Mouse (Mus musculus) embryonic facial prominence, embryonic 14.5 days (tissue): ENCODE measurements around the gene 9230112D13Rik. TPM values are rescaled to one million over a fixed set of nuclear protein-coding genes. Genes with fewer than 3 reads are reported as not detected.

ENCODE experiments used
- ATAC-seq: fragments of 200-750 bp; cut with Nextera tagmentation; 2 replicates; pipeline ENCODE4 v1.8.0; 2017; ENCODE audit warnings: low read depth, moderate number of reproducible peaks, moderate TSS enrichment
- DNase-seq: peaks from one replicate; pipeline ENCODE4 v3.0.0-alpha.2; 2015; ENCODE audit warnings: low spot score
- H3K27ac ChIP-seq: fragments of 300-500 bp; sonication (generic); replicated peaks from 2 replicates; pipeline ENCODE4 v1.5.1; 2014; ENCODE audit warnings: low read depth, mild to moderate bottlenecking, low read length, moderate library complexity
- H3K27me3 ChIP-seq: fragments of 300-500 bp; sonication (generic); replicated peaks from 2 replicates; pipeline ENCODE4 v1.6.1; 2014; ENCODE audit warnings: low read length; ENCODE audit not compliant: control insufficient read depth, insufficient read depth
- H3K36me3 ChIP-seq: fragments of 300-500 bp; sonication (generic); 2 replicates; pipeline ENCODE4 v1.6.1; 2014; ENCODE audit warnings: low read length, mixed read lengths; ENCODE audit not compliant: control insufficient read depth, insufficient read depth
- H3K4me1 ChIP-seq: fragments of 300-500 bp; sonication (generic); 2 replicates; pipeline ENCODE4 v1.6.1; 2014; ENCODE audit warnings: antibody characterized with exemption, low read length; ENCODE audit not compliant: control insufficient read depth, insufficient read depth
- H3K4me2 ChIP-seq: fragments of 300-500 bp; sonication (generic); 2 replicates; pipeline ENCODE4 v1.6.1; 2014; ENCODE audit warnings: low read depth, mild to moderate bottlenecking, low read length, moderate library complexity, mixed read lengths
- H3K4me3 ChIP-seq: fragments of 300-500 bp; sonication (generic); 2 replicates; pipeline ENCODE4 v1.5.1; 2014; ENCODE audit warnings: low read depth, mild to moderate bottlenecking, low read length
- H3K9ac ChIP-seq: fragments of 300-500 bp; sonication (generic); 2 replicates; pipeline ENCODE4 v1.6.1; 2014; ENCODE audit warnings: low read depth, mild to moderate bottlenecking, low read length, moderate library complexity, mixed read lengths
- H3K9me3 ChIP-seq: fragments of 300-500 bp; sonication (generic); 2 replicates; pipeline ENCODE4 v1.6.1; 2016; ENCODE audit warnings: low read length; ENCODE audit not compliant: control insufficient read depth
- WGBS: fragments of 180-500 bp; shearing (Covaris S2); extraction: QIAGEN DNeasy Blood & Tissue Kit; methylation state at CpG from one replicate; pipeline ENCODE4 v1.1.7; 2014; 5-methylcytosine and 5-hydroxymethylcytosine counted together
- polyA plus RNA-seq: library from polyadenylated mRNA; unstranded; fragments of >200 nt; fragmentation: Nextera tagmentation; extraction: Ambion mirVana; gene quantifications from 2 replicates; pipeline ENCODE4 v1.2.1, GENCODE M21; 2014

Gene 9230112D13Rik
- polyA plus RNA-seq, 1 experiment from 2014 or later: not detected

DNA sequence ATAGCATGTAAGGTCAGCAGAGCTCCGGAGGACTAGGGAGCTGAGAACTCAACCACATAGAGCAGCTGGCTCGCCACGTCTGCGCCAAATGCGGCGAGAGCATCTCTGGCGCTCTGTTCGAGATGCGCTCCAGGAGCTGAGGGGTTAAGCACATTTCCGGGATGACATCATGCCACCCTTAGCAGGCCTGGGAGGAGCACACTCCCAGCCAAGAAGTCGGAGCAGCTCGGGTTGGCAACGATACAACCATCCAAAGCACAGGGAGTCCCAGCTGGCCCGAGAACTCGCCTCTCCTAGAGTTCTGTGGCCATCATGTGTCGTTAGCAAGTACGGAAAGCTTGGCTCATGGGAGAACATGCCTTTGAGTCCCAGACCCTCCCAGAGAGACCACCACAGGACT lies 43.1 kb upstream of the 9230112D13Rik start:
- peaks cover 36% of the 10 kb centered on the region for H3K4me1 ChIP-seq
- 54% methylated on average over 17 of the region's 17 CpGs for WGBS
- DNase-seq: peak; percentile 82
- H3K27ac ChIP-seq: no peak overlapping the region; the same call in 1 of the 2 replicates
- no peaks in the 10 kb centered on the region for H3K9me3 ChIP-seq
- no peaks in the 10 kb centered on the region for H3K36me3 ChIP-seq
- no peak overlapping the region for H3K9ac ChIP-seq
- H3K4me2 ChIP-seq: no peak overlapping the region
- no peak overlapping the region for H3K4me3 ChIP-seq
- no peak; the same call in 1 of the 2 replicates for ATAC-seq
- H3K27me3 ChIP-seq: no peaks in the 10 kb centered on the region

DNA sequence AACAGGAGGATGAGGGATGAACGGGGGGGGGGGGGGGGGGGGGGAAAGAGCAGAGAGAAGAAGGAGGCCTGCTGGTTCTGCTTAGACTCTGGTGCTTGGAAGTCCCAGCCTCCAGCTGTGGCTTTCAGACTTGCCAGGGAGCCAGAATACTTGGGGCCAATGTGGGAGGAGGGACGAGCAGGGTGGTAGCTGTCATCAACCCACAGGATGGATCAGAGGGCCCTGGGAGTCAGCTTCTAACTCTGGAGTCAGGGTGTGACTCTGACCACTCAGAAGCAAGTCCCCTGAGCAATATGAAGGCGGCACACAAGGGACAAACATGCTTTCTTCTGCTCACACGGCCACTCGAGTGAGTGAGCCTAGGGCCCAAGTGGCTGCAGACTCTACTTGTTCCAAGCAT lies 42.0 kb upstream of the 9230112D13Rik start:
- Histone ChIP-seq H3K9me3 (no peaks in the 10 kb centered on the region), H3K9ac (no peak overlapping the region), H3K4me1 (peaks cover 33% of the 10 kb centered on the region), H3K4me3 (no peak overlapping the region), H3K4me2 (no peak overlapping the region), H3K36me3 (no peaks in the 10 kb centered on the region), H3K27ac (no peak overlapping the region), H3K27me3 (no peaks in the 10 kb centered on the region)
- 66% methylated on average over 5 of the region's 5 CpGs for WGBS
- ATAC-seq (no peak), DNase-seq (no peak)

DNA sequence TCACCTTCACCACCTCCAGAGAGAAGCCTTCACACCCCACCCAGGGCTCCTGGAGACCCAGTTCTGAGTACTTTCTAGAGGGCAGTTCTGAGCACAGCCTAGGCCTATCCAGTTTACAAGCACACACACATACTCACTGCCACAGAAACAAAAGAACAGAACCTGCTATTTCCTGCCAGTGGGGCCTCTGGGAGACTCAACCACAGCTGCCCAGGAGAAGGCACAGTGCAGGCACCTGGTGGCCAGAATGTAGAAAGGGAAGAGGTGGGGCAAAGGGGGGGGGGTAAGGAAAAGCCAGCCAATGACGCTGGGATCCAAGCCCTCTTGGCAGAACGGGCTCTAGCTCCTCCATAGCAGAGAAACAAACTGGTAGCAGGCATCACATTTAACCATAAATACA lies 39.8 kb upstream of the 9230112D13Rik start:
- no peak overlapping the region for H3K9ac ChIP-seq
- ATAC-seq: peak; percentile 39; the same call in 1 of the 2 replicates
- H3K4me3 ChIP-seq: no peak overlapping the region
- peaks cover 24% of the 10 kb centered on the region for H3K4me1 ChIP-seq
- H3K27me3 ChIP-seq: no peaks in the 10 kb centered on the region
- no peak for DNase-seq
- WGBS: 5% methylated on average over 2 of the region's 2 CpGs
- no peak overlapping the region for H3K4me2 ChIP-seq
- H3K36me3 ChIP-seq: no peaks in the 10 kb centered on the region
- H3K9me3 ChIP-seq: no peaks in the 10 kb centered on the region
- H3K27ac ChIP-seq: no peak overlapping the region

DNA sequence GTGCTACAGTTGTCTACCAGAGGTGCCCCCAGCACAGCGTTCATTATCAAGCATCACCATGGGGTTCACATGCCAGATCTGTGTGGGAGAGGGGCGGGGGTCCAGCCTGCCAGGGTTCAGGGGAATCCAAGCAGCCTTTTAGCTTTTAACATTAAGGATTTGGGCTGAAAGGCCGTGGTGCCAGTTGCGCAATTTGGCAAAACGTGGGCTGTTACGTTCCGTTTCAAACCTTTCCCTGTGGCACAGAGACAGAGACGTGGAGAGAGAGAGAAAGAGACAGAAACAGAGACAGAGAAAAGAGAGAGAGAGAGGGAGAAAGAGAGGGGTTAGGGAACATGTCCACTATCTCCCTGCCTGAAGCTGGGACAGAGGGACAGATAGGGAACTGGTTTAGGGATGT lies 39.0 kb upstream of the 9230112D13Rik start:
- Histone ChIP-seq H3K9ac (no peak overlapping the region), H3K9me3 (no peaks in the 10 kb centered on the region), H3K36me3 (no peaks in the 10 kb centered on the region), H3K4me1 (peaks cover 24% of the 10 kb centered on the region), H3K4me3 (no peak overlapping the region), H3K27me3 (no peaks in the 10 kb centered on the region), H3K27ac (no peak overlapping the region), H3K4me2 (no peak overlapping the region)
- WGBS: 88% methylated on average over 8 of the region's 8 CpGs
- DNase-seq: no peak
- ATAC-seq: no peak

GRCm38 (mm10) chr14:34558947-34559346 lies 36.3 kb upstream of the 9230112D13Rik start:
- peak; percentile 69 for DNase-seq
- peaks cover 9% of the 10 kb centered on the region; the same call in 1 of the 2 replicates for H3K4me1 ChIP-seq
- no peak overlapping the region for H3K9ac ChIP-seq
- H3K4me3 ChIP-seq: no peak overlapping the region
- no peaks in the 10 kb centered on the region for H3K36me3 ChIP-seq
- WGBS: 62% methylated on average over 9 of the region's 9 CpGs
- no peak overlapping the region for H3K4me2 ChIP-seq
- no peaks in the 10 kb centered on the region for H3K27me3 ChIP-seq
- ATAC-seq: peak; percentile 73; the same call in 1 of the 2 replicates
- H3K27ac ChIP-seq: no peak overlapping the region
- no peaks in the 10 kb centered on the region for H3K9me3 ChIP-seq

DNA sequence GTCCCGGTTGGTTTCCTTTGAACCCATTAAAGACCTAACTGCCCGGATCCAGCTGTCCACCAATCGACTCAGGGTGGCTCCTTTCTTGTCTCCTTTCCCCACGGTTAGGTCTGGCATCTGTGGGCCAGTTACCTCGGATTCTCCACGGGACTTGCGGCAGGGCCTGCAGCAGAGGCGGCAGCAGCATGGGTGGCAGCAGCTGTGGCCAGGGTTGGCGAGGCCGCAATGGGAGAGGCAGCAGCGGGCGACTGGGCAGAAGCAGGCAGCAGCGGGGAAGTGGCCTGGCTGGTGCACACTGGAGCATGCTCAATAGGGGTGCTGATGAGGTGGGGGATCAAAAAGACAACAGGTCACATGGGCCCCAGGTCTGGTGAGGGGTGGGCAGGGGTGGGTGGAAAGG lies 32.6 kb upstream of the 9230112D13Rik start:
- Histone ChIP-seq H3K4me3 (no peak overlapping the region), H3K9me3 (no peaks in the 10 kb centered on the region), H3K4me2 (no peak overlapping the region), H3K36me3 (no peaks in the 10 kb centered on the region), H3K27me3 (no peaks in the 10 kb centered on the region), H3K4me1 (peaks cover 3% of the 10 kb centered on the region; the same call in 1 of the 2 replicates), H3K27ac (no peak overlapping the region), H3K9ac (no peak overlapping the region)
- 66% methylated on average over 13 of the region's 13 CpGs for WGBS
- no peak for ATAC-seq
- no peak for DNase-seq

GRCm38 (mm10) chr14:34554047-34554446 lies 31.4 kb upstream of the 9230112D13Rik start:
- Histone ChIP-seq H3K4me3 (no peak overlapping the region), H3K4me1 (peaks cover under 1% of the 10 kb centered on the region; the same call in 1 of the 2 replicates), H3K9ac (no peak overlapping the region), H3K27ac (no peak overlapping the region), H3K9me3 (no peaks in the 10 kb centered on the region), H3K36me3 (no peaks in the 10 kb centered on the region), H3K4me2 (no peak overlapping the region), H3K27me3 (no peaks in the 10 kb centered on the region)
- ATAC-seq: no peak
- no peak for DNase-seq
- 68% methylated on average over 3 of the region's 3 CpGs for WGBS

GRCm38 (mm10) chr14:34553470-34553869 lies 30.9 kb upstream of the 9230112D13Rik start:
- Histone ChIP-seq H3K36me3 (no peaks in the 10 kb centered on the region), H3K27ac (no peak overlapping the region), H3K4me2 (no peak overlapping the region), H3K9ac (no peak overlapping the region), H3K4me1 (no peaks in the 10 kb centered on the region), H3K27me3 (no peaks in the 10 kb centered on the region), H3K4me3 (no peak overlapping the region), H3K9me3 (no peaks in the 10 kb centered on the region)
- WGBS: 80% methylated on average over 6 of the region's 6 CpGs
- ATAC-seq: no peak
- DNase-seq: no peak

GRCm38 (mm10) chr14:34552226-34552625 lies 29.6 kb upstream of the 9230112D13Rik start:
- Histone ChIP-seq H3K4me3 (no peak overlapping the region), H3K36me3 (no peaks in the 10 kb centered on the region), H3K27me3 (no peaks in the 10 kb centered on the region), H3K27ac (no peak overlapping the region), H3K4me2 (no peak overlapping the region), H3K4me1 (no peaks in the 10 kb centered on the region), H3K9ac (no peak overlapping the region), H3K9me3 (no peaks in the 10 kb centered on the region)
- DNase-seq (no peak), ATAC-seq (no peak)
- WGBS: 90% methylated on average over 5 of the region's 5 CpGs
